15 mouse cellular contexts compared by ENCODE assay signal in genomic region chr4:96683474-96683873, GRCm38 (mm10). TPM values are rescaled to one million over a fixed set of nuclear protein-coding genes. Genes with fewer than 3 reads are reported as not detected.
DNase-seq lines count a peak whose midpoint lies in the region; ATAC-seq and TF ChIP-seq lines count a peak whose summit lies in the region.
"Had no signal": no experiment of that assay in that cellular context is flagged by ENCODE, and none has a peak within 500 bp of the region (broad histone marks: within the 10 kb centered on the region; RNA-seq: fewer than 3 reads in every experiment).

No protein-coding gene starts in this region.

- no peaks in the 10 kb centered on the region for H3K27me3 ChIP-seq in midbrain, embryonic 13.5 days
- H3K27me3 ChIP-seq: embryonic facial prominence, embryonic 15.5 days; liver, embryonic 15.5 days; stomach, embryonic 15.5 days had no signal

- DNase-seq in embryo, embryonic 10 days (ENCODE audit: low spot score), result peak; percentile 28
- no peak for DNase-seq in embryo, embryonic 9.5 days (ENCODE audit: extremely low spot score)
- no peak for DNase-seq in layer of hippocampus, adult 2 months (ENCODE audit: low spot score in 2 of 2)
- DNase-seq in layer of hippocampus, adult 8-10 months (ENCODE audit: low spot score in 2 of 2), result no peak
- peak; percentile 51 for DNase-seq in adipocyte (ENCODE audit: low spot score)
- no peak for DNase-seq in right cerebral cortex, postnatal 10 days (ENCODE audit: low spot score in 2 of 2)
- DNase-seq in ovary, postnatal 36 days (ENCODE audit: low spot score), result no peak
- DNase-seq: adrenal gland, postnatal 14 days; heart, adult 11 months; kidney, postnatal 14 days had no signal

- H3K27ac ChIP-seq in layer of hippocampus, adult 2 months, result no peak overlapping the region
- no peak overlapping the region for H3K27ac ChIP-seq in midbrain, embryonic 13.5 days
- H3K27ac ChIP-seq: embryonic facial prominence, embryonic 15.5 days; liver, embryonic 15.5 days; stomach, embryonic 15.5 days had no signal

- no peak overlapping the region for H3K9ac ChIP-seq in midbrain, embryonic 13.5 days (replicated peaks)
- H3K9ac ChIP-seq: embryonic facial prominence, embryonic 15.5 days; liver, embryonic 15.5 days; stomach, embryonic 15.5 days had no signal

- WGBS in midbrain, embryonic 13.5 days, result 52% methylated on average over 2 of the region's 2 CpGs

- TF ChIP-seq CTCF in layer of hippocampus, adult 2 months (conservative IDR thresholded peaks at IDR 0.05), result peak; percentile 84

- H3K4me1 ChIP-seq in midbrain, embryonic 13.5 days (replicated peaks), result no peaks in the 10 kb centered on the region
- H3K4me1 ChIP-seq: embryonic facial prominence, embryonic 15.5 days; liver, embryonic 15.5 days; stomach, embryonic 15.5 days had no signal

- no peaks in the 10 kb centered on the region for H3K9me3 ChIP-seq in midbrain, embryonic 13.5 days
- H3K9me3 ChIP-seq: embryonic facial prominence, embryonic 15.5 days; liver, embryonic 15.5 days; stomach, embryonic 15.5 days had no signal

- 0 out of 2 replicates have a peak, but pooled peaks have one; percentile 19 for ATAC-seq in midbrain, embryonic 13.5 days

- no peak overlapping the region for H3K4me2 ChIP-seq in midbrain, embryonic 13.5 days (replicated peaks)
- H3K4me2 ChIP-seq: embryonic facial prominence, embryonic 15.5 days; liver, embryonic 15.5 days; stomach, embryonic 15.5 days had no signal

- no peak overlapping the region for H3K4me3 ChIP-seq in layer of hippocampus, adult 2 months
- no peak overlapping the region for H3K4me3 ChIP-seq in midbrain, embryonic 13.5 days (replicated peaks)
- H3K4me3 ChIP-seq: embryonic facial prominence, embryonic 15.5 days; liver, embryonic 15.5 days; stomach, embryonic 15.5 days had no signal

- no peaks in the 10 kb centered on the region for H3K36me3 ChIP-seq in midbrain, embryonic 13.5 days
- H3K36me3 ChIP-seq: embryonic facial prominence, embryonic 15.5 days; liver, embryonic 15.5 days; stomach, embryonic 15.5 days had no signal

RNA-seq across cellular contexts. Expression of gene Cyp2j5, which starts 19.5 kb away (rescaled TPM):
- total RNA-seq in layer of hippocampus, adult 2 months (2021), result not detected
- total RNA-seq in layer of hippocampus, adult 8-10 months (2022), result under 1 TPM in 1 of 4 experiments, not detected in 3; 0.17 TPM
- polyA plus RNA-seq in midbrain, embryonic 13.5 days (2015; fragmentation: Nextera tagmentation; extraction: Ambion mirVana), result not detected in 2 replicates
- polyA plus RNA-seq: C2C12; embryonic facial prominence, embryonic 15.5 days; stomach, embryonic 15.5 days had no signal

Comparison
In these comparisons a context has a peak if more than half of its experiments do, and no peak if none do; other contexts are left out.
1. DNase-seq: peak in embryo, embryonic 10 days (single experiment) and adipocyte (single experiment); none in embryo, embryonic 9.5 days (single experiment), layer of hippocampus, adult 2 months (0 of 2), layer of hippocampus, adult 8-10 months (0 of 2), right cerebral cortex, postnatal 10 days (0 of 2) and ovary, postnatal 36 days (single experiment).